Mouse (Mus musculus) lung, postnatal 0 days (tissue): Measurements from ENCODE around the gene Tln1.

Experiments
- CTCF ChIP-seq: IDR thresholded peaks from 2 replicates; pipeline ENCODE4 v1.5.1; 2016; ENCODE audit warnings: antibody characterized with exemption, mild to moderate bottlenecking
- EP300 ChIP-seq: IDR thresholded peaks from 2 replicates; pipeline ENCODE4 v1.6.1; 2016; ENCODE audit warnings: antibody characterized with exemption, mild to moderate bottlenecking, control low read depth

DNA sequence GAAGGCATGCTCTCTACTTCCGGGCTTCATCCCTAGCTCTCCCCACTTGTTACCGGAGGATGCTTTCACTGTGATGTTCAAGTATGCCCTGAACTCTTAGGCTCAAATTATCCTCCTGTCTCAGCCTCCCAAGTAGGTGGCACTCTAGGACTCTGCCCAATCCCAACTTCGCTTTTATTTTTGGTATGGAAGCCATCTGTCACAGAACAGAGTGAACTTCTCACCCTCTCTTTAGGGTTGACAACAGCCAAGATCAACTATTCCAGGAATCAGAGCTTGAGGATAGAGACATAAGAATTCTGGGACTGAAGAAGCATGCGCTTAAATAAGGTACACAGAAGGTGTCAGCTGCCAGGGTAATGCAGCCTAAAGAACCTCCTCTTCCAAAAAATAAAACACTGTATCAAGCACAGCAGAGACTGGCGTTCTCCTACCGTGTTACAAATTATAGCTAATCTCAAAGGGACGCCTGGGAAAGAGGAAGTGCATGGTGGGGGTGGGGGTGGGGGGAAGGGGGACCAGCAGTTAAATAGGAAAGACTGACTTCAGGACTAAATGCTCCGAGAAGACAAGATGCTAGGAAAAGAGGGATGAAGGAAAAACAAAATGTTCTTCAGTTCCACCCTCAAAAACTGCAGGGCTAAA, 14.9 kb upstream of the Tln1 start:
- TF ChIP-seq CTCF (no peak), EP300 (no peak)
